Mouse (Mus musculus) E14TG2a.4 (cell line): ENCODE data around the gene Grcc10.

Experiments used
- CTCF ChIP-seq: conservative IDR thresholded peaks from 2 replicates; pipeline ENCODE4 v1.5.1; 2014; ENCODE audit warnings: low read length
- NANOG ChIP-seq: IDR thresholded peaks from 2 replicates; pipeline ENCODE4 v1.6.1; 2014; ENCODE audit warnings: borderline replicate concordance, low read length, mixed read lengths
- POU5F1 ChIP-seq: IDR thresholded peaks from 2 replicates; pipeline ENCODE4 v1.6.1; 2014; ENCODE audit warnings: low read length, borderline replicate concordance

DNA sequence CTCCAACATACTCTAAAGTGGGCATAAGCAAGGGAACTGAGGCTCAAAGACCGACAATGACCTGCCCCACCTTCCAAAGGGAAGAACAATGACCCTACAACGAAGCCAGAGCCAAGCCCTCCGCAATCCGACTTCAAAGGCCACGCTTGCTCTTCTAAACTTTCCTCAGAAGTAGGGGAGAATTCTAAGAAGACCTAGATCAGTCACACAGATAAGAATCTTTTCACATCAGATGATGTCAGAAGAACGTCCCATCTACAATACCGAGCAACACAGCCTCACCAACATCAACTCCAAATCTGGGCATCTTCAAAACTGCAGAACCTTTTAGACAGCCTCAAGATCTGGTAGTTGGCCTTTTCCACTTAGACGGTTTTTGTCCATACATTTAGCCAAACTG, 9.2 kb upstream of the Grcc10 start:
- TF ChIP-seq CTCF (no peak), NANOG (no peak), POU5F1 (no peak)
